Mouse (Mus musculus): ENCODE results near the gene Arsk.

The Arsk gene

DNA sequence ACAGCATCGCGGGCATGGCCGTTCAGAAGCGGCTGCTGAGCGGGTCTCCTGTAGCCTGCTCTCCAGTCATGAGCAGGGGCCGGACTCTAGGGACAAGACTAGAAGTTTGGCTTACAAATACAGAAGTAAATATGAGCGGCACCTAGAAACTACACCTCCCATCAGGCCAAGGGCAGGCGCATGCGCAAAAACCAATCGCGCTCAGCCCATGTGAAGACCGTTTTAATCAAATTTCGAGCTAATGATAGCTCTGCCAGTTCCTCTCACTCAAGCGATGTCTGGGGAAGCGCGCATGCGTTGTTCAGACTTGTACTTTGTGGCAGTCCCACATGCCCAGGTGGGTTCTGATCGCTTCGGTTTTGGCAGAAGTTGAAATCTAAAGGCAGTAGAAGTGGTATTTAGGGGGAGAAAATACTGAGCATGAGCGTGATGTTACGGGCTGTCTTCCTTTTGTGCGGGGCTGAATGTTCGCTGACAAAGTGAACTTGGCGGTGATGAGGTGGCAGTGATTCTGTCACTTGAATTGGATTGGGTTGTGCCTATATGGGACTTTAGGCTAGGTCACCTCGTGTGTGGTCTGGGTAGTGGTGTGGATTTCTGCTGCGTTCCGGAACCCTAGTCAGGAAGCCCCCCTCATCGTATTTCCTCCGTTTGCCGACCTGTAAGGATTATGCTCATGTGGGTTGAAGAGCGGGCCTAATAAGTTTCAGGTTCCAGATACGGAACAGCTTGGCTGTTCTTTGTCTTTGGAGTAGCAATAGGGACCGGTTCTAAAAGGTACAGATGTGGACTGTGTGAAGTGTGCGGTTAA is at the start of gene Arsk, which contains the start of gene Ttc37:
Gene Arsk (minus strand): TSS at position 168 of the 811 bp plus-strand sequence.
Gene Ttc37 (plus strand): TSS at position 242 of the 811 bp plus-strand sequence.
- peak; percentile 92 to 96 for DNase-seq

DNA sequence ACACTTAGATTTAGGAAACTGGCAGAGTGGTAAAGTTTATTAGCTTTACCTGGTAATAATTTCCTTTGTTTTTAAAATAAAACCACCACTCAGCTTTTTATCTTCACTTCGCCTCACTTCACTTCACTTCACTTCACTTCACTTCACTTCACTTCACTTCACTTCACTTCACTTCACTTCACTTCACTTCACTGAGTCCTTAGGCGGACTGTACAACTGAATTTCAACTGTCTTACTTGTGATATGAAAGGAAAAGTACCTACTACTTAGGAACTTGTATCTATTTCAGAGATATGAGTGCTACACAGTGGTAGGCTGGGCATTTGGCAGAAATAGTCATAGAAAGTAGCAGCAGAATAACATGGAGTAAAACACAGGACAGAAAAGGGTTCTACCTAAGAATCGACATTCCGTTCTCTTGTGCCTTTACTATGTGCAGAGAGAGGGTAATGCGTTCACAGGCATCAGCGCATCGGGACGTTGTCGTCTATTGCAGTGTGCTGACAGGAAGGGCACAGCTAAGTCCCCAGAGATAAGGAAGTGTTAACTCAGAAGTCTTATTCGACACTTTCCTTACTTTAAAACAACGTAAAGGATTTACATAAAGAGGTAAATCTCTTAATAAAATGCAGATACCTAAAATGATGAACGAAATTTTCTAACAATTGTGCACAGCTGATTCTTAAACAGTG is 42.8 kb upstream of the Arsk start:
- no peak for DNase-seq

DNA sequence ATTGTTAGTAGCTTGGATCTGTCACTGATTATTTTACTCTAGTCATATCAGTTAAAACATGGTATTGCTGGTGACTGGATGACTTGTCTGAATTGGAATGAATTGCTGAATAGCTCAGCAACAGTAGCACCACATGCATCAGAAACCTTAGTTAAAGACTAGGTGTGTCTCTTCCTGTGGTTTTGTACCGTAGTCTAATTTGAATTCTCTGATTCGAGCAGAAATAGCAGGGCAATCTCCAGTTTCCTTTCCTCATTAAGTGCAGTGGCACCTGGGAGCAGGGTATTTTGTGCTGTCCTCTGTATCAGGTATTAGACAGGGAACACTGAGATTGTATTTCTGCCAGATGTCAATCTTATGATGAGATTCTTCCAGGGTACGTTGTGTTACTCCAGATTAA is 40.4 kb upstream of the Arsk start:
- no peak for DNase-seq

DNA sequence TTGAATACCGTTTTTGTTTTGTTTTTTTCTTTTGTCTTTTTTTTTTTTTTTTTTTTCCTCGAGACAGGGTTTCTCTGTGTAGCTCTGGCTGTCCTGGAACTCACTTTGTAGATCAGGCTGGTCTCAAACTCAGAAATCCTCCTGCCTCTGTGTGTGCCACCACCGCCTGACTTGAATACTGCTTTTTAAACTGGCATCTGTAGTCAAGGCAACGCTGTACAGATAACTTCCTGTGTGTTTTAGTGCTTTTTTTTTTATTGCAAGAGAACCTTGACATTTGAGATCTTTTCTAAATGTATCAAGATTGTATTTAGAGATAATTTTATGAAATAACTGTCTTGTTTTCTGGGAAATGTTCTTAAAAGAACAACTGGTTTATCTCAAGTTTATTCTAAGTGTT is 34.0 kb upstream of the Arsk start:
- DNase-seq, result no peak

DNA sequence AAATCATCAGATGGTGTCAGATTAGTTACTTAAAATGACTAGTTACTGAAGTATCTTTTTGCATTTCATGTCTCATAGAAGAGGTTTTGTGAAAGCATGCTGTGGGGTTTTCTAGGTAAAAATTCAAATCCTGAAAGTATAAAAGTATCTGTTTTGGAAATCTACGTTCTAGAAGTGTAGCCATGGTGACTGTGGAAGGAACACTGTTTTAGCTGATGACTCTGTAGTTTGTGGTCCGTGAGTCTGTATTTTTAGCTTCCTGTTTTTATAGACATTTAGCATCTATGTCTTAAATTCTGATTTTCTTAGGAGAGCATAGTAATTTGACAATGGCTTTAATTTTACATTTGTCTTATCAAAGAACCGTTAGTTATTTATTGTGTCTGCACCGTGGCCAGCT is 30.3 kb upstream of the Arsk start:
- DNase-seq, result no peak

DNA sequence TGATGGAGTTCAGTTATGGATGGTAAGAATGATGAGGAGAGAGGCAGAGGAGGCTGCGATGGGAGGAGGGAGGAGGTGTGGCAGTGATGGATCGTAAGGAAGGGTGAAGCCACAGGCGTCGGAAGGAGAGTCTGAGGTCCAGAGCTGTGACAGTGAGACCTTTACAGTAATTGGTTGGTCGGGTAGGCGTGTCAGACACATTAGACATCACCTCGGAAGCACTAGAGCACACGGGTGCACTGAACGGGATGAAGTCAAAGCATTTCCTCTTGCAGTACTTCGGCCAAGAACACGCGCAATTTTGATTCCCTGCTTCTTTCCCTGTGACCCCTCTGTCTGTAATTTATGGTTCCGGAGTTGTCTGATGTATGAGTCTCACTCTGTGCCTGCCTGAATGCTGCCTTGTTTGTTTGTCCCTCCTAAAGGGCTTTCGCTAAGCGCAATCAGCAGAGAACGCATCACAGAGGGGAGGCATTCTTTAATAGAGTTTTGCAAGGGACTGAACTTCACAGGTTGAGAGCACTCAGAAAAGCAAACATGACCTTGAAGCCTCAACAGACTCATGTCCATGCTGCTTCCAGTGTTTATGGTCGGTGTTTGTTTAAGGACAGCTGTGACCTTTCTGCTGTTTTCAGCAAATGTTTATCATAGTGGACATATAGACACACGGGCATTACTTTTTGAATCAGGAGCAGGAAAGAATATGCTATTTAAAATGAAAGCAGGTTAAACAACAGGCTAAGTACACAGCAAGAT is 10.8 kb upstream of the Arsk start:
- no peak for DNase-seq

DNA sequence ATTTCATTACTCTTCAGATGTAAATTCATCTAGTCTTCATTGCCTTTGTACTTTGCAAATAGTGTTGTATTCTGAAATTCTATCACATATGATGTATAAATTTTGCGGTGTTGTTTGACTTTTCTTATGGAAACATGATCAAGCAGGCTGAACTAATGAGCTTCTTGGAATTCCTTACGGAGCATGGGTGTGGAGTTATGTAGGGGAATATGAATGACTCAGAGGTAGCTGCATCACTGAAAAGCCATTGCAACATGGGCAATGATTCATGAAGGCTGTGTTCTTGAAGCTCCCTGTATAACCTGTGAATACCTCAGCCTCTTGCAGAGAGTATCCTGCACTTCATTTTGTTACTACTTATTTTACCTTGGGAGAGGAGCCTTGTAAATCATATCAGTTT is 3.5 kb upstream of the Arsk start:
- no peak for DNase-seq

DNA sequence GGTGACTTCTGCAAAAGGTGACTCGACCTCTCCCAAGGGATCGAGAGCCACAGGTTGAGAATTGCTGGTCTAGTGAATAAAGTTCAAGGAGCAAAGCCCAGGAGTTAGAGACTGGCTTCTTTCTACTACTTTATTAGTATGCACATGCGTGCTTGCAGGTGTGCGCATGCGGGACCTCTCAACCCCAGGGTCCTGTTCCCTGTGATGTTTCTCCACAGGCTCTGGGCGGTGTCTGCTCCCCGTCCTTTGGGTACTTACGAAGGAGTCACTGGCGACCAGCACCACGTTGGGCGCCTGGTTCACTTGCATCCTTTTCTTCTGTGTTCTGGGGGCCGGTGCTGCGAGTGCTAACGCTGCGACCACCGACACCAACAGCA is 356 bp downstream of the Arsk start:
- DNase-seq, result peak in 1 of 2 experiments; percentile 65

DNA sequence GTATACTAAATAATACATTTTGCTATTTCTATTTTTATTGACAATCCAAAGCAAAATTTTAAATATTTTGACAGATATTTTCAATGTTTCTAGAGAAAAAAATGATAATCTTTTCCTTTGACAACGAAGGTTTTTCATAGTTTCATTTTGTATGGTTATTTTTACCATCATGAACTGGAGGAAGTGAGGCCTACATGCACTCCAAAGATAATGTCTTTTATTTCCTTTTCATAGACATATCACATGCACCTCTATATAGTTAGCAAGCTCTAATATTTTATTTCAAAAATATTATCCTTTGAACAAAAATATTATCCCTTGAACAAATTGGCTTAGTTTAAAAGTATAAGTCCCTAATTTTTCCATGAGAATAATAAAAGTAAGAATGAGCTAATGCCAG is 24.1 kb downstream of the Arsk start:
- DNase-seq, result no peak

DNA sequence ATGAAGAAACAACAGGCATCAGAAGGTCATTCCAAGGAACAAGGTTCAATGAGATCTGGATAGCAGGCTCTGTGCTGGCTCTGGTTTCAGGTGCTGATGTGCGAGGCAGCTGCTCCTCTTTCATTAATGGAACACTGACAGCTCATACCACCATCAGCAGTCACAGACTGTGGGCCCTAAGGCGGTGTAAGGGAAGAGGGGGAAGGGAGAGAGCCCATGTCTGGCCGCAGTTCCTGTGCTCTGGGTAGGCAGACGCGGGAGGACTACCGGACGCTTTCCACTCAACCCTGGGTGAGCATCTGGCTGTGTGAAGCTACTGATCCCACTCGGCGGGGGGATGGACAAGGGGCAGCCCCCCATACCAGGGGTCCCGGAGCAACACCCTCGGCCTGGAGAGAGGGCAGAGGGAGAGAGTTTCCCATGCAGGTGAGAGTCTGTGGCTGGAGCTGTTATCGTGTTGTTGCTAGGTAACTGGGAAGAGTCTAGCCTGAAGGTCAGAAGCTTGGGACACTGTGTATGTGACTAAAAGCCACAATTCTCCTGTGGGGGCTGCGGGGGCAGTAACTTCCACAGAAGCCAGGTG is 34.0 kb downstream of the Arsk start:
- DNase-seq, result no peak

DNA sequence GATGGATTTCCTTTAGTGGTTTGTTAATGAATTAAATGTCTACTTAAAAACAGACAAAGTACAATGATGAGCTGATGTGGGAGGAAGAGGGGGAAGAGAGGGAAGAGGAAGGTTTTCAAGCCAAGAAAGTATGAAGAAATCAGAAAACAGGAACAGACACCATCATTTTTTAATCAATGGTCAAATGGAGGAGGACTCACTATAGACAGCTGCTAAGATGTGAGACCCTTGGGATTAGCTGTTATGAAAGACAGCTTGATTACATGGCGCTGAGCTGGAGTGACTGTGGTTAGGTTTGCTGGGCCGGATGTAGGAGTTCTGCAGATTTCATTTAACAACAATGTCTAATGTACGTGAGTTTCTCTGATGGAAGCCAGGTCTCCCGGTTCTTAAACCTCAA is 34.9 kb downstream of the Arsk start:
- DNase-seq, result no peak

DNA sequence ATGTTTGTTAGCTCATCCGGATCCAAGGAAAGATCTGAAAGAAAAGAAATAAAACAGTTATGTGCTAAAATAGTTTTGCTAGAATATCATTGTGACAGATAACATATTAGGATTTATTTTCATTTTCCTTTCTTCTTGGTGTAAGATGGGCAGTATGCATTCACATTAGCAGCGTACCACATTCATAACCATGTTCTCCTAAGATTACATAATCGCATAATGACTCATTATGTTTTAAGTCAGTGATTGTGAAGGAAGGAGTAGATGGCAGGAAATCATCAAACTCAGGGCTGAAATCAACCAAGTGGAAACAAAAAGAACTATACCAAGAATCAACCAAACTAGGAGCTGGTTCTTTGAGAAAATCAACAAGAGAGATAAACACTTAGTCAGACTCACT is 35.9 kb downstream of the Arsk start:
- no peak for DNase-seq

DNA sequence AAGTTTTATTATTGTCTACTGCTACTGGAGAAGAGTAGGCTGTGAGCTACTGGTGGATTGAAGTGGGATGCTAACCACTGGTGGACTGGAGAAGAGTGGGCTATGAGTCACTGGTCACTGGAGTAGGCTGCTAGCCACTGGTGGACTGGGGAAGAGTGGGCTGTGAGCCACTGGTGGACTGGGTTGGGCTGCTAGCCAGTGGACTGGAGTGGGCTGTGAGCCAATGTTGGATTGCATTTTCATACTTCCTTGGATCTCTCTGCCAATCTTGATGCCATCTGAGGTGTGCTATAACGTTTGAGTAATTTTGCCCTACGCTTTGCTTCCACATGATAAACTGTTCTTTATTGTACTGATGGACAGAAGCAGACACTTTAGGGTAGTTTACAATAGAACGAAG is 36.3 kb downstream of the Arsk start:
- peak; percentile 77 to 80 for DNase-seq

DNA sequence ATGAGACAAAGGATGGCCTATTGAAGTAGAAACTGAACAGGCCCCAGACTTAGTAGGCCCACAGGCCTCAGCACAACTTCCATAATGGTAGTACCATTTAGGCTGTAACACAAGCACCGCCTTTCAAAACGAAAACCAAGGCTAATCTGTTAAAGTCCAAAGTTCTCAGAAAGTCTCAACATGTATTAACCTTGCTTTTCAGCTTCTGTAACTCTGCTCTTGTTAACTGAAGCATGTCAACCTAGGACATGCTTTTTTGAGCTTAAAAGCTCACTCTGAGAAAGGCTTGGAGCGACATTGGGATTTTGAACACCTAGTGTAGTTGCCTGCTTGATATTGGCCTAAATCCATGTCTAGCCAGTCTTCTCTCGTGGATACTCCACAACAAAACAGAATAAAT is 38.9 kb downstream of the Arsk start:
- DNase-seq, result no peak

DNA sequence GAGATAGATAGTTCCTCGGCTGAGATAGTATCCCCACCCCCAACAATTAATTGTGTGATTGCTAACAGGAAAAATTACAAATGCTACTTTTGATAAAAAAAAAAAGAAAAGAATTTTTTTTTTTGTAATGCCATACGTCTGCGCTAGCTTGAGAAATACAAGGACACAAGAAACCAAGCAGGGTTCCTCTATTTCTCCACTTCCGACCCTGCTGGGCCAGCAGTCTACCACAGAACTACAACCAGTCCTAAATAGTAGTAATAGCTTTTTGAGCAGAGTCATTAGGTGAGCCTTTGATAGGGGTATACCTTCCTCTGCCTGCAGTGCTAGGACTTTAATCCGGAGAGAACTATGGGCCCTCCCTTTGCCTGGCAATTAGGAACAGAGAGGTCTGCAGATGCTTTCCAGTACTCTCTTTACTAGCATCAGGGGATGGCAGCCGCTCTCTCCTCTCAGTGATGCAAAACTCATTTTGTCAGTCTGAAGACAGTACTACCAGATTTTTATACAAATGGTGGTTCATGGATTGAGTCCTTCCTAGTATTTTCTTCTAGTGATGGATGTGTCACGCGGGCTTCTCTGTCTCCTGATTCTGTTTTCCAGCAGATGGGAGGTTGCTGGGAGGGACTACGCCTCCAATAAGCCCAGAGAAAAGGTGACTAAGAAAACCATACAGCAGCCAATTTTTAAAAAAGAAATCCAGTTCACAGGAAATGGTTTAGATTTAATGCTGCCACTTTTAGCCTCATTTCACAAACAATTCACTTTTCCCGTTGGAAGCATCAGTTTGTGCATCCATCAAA is 41.0 kb downstream of the Arsk start:
- DNase-seq, result no peak

DNA sequence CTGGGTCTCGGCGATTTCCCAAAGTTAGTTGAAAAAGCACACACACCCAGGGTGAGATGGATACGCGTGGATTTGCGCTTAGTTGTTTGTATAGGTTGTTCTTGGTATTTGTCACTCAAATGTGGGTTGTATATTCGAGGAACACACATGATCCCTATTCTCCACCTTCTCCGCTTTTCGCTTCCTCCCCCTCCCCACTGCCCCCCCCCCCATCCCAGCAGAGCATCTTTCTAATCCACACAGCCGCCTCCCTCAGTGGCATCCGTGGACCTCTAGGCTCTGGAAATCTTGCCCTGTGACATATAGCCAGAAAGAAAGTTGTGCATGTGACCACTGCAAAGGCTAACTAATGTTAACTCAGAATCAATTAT is 41.6 kb downstream of the Arsk start, which contains the start of gene Gpr150:
Gene Gpr150 (minus strand): TSS at position 101 of the 371 bp plus-strand sequence.
- no peak for DNase-seq

DNA sequence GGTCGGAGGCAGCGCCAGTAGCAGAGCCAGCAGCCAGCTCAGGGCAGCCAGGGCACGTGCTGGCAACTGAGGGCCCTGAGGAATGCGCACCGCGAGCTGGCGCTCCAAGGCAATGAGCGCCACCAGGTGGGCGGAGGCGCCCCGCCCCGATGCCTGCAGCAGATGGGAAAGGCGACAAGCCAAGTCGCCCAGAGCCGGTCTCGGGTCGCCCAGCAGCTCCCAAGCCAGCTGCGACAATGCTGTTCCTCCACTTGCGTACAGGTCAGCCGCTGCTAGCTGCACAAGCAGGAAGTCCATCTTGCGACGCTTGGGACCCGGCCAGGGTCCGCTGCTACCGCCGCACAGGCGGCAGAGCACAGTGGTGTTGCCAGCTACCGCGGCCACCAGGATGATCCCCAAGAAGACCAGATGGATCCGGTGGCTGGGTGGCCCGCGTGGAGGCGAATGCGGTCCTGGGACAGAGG is 42.2 kb downstream of the Arsk start:
- peak; percentile 87 to 89 for DNase-seq

DNA sequence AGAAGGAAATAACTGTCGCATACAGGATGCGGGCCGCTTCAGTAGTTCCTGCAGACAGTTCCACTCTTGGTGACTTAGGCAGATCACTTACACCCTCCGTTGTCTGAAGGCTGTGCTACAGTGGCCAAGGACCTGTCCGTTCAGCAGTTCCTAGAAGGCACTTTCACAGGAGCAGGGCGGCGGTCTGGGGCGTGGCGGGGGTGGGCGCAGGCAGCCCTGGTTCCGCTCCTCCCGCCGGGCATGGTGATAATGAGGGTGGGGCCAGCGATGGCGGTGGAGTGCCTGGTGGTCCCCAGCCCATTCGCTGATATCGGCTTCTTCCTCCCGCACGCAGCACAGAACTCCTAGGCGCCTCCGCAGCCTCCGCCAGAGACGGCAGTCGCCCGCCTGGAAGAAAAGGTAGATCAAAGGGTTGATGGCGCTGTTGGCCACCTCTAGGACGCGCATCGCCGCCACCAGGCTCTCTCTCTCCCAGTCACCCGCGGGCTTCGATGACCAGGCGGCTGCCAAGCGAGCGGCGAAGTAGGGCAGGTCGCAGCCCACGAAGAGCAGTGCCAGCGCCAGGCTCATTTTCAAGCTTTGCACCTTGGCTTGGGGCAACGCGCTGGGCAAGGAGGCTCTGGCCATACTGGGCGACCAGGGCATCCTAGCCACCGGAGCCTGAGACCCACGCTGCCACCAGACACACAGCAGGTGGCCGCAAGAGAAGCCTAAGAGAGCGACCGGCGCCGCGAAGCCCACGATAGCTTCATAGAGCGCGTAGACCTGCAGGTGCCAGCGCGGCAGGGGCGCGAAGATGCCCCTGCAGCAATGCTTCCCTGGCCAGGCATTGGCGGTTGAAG is 42.8 kb downstream of the Arsk start:
- DNase-seq, result peak; percentile 80

DNA sequence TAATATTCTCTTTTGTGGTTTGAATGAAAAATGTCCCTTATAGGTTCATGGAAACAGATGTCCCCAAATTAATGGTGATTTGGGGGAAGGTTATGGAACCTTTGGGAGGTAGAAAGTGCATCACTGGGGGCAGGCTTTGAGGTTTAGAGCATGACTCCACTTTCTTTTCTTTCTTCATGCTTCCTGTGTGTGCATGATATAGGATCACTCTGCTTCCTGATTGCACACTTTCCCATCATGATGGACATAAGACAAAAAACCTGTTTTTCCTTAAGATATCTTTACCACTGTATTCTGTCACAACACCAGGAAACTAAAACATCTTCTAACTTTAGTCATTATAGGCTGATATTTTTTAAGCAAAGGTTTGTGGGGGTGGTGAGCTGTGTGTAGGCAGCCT is 53.5 kb downstream of the Arsk start:
- no peak for DNase-seq

DNA sequence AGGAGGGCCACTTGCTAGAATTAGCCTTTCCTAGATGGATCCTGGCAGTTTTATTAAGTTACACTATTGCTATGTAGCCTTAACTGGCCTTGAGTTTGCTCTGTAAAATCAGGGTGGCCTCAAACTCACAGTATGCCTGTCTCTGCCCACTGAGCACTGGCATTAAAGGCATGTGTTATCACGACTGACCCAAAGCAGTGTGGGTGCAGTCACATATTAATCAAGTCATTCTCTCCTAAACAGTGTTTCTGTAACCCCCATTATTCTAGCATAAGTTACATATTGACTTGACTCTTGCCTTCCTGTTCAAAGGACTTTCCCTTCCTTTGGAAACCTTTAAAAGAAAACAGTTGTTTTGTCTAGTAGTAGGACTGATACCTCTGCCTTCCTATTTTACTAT is 56.0 kb downstream of the Arsk start:
- DNase-seq, result no peak

DNA sequence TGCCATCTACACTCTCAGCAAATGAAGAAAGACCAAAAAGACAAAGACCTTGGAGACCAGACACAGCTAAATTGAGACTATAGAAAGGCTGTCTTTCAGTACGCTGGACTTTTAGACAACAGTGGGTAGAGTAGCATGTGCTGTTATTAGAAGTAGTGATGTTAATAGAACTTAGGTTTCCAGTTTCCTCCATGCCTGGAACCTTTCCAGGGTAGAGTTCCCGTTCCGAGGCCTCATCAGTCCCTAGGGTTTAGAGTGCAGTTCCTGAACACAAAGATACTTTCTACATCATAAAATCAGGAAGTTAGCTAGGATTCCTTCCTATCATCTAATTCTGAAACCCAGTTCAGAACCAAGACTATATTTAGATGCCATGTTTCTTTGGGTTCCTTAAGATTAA is 73.9 kb downstream of the Arsk start:
- no peak for DNase-seq

All from cerebellum, postnatal 10 days (tissue).